Mouse (Mus musculus) mouse trophoblast stem cell (cell line): ENCODE results near the gene Sema6d.
"Not testable (repeated sequence)": the region's sequence is repeated elsewhere in the genome, so short reads cannot be mapped to it uniquely, and the experiment has no call there.

Experiments used
- in situ Hi-C, 2 experiments: fragments of 300-500 bp; cut with MseI, MboI; formaldehyde crosslinking; loops; 2 replicates in 1 of 2; 3 replicates in 1 of 2; pipeline ENCODE4 v1.15.1; 2025

The Sema6d gene

DNA sequence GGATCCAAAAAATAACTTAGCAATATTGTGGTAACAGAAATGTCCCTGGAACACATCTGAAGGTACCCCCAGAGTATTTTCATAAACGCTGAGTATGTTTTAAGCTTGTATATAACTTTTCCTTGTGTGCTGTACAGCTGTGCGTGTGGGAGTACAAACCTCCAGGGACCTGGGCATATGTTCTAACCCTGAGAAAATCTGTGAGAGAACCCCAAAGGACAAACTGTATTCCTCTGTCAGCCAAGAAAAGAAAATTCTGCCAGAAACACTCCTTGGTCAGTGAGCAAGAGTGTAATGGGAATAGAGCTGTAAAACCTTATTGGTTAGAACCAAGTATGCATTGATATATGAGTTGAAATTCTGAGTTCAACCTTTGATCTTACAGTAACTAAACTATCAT, 203.8 kb downstream of the Sema6d start:
- in situ Hi-C loops: no loop called here

- in situ Hi-C loops: no loop called here
Measured at GRCm38 (mm10) chr2:124298351-124298750, 208.6 kb downstream of the Sema6d start.

- in situ Hi-C loops: no loop called here
Measured at GRCm38 (mm10) chr2:124298872-124299271, 209.1 kb downstream of the Sema6d start.

GRCm38 (mm10) chr2:124308605-124309004, 218.8 kb downstream of the Sema6d start:
- in situ Hi-C loops: no loop called here

GRCm38 (mm10) chr2:124309361-124310128, 219.8 kb downstream of the Sema6d start:
- in situ Hi-C loops: no loop called here

GRCm38 (mm10) chr2:124322528-124323215, 232.9 kb downstream of the Sema6d start:
- in situ Hi-C loops: no loop called here

DNA sequence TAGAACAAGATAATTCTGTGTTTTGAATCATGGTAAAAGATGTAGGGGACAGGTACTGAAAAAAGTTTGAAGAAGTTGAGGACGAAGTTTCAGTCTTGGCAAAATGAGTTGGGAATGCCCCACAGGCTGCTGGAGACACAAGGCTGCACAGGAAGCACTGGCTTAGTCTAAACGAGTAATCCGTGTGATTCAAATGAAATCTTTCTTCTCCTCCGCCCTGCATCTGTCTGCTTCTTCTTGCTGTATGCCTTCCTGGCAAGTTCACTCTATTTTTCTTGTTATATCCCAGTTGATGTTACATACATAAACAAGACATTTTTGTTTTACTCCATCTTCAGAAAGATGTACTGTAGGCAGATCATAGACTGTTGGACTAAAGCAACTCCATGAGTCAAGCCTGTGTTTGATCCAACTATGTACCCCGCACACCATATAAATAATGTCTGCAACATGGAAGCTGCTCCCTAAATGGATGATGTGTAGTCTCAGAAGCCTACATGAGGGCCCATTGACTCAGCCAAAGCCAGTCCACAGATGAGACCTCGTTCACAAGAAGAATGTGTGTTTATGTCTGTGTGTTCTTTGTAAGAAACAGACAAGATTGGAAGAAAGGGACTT, 234.4 kb downstream of the Sema6d start:
- in situ Hi-C loops: no loop called here

DNA sequence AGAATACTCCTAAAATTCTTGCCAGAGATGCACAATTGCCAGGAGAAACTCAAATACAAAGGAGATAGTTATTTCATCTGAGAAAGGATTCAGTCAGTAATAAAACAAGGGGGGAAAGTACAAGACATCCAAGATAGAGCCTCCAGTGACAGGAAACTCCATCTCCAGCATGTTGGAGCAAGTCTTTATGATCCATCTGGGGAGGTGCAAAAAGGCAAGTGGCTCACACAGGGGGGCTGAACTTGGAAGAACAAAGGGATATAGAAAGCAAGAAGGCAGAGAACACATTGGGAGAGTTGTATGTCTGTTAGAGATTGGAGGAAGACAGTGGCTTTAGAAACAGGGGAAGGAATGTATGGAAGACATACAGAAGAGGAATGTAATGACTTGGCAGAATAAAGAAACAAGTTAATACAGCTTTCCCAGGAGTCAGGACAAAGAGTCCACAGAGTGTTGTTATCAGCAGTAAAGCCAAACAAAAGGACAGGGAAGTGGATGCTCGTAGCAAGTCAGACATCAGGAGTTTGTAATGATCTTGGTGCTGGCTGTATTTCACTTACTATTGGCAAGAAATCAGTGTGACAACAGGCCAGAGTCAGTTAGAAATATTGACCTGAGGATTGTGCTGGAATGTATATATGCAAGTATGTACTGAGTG, 239.8 kb downstream of the Sema6d start:
- in situ Hi-C loops: no loop called here

- in situ Hi-C loops: no loop called here
Measured at GRCm38 (mm10) chr2:124332890-124333289, 243.1 kb downstream of the Sema6d start.

GRCm38 (mm10) chr2:124334655-124335054, 244.9 kb downstream of the Sema6d start:
- in situ Hi-C loops: not testable (repeated sequence)

- in situ Hi-C loops: no loop called here
Measured at GRCm38 (mm10) chr2:124338296-124338695, 248.5 kb downstream of the Sema6d start.

GRCm38 (mm10) chr2:124354191-124354590, 264.4 kb downstream of the Sema6d start:
- in situ Hi-C loops: no loop called here

- in situ Hi-C loops: no loop called here
Measured at GRCm38 (mm10) chr2:124354716-124355115, 264.9 kb downstream of the Sema6d start.

- in situ Hi-C loops: no loop called here
Measured at GRCm38 (mm10) chr2:124369291-124369690, 279.5 kb downstream of the Sema6d start.

DNA sequence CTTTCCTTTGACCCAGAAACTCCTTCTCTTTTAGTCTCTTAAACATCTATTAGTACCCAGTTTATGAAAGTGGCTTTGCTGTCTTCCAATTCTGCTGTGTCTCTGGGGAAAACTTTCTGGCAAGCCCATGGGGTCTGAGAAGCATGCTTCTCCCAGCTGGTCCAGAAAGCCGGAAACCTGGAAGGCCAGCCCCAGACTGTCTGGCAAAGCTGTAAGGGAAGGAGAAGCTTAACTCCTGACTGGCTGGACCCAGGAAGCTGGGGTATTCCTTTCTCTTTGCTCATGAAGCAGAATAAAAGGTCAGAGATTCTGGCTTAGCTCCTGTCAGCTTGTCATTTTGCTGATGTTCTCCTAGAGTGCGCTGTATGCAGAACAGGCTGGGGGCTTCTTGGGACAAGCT, 280.2 kb downstream of the Sema6d start:
- in situ Hi-C loops: no loop called here

GRCm38 (mm10) chr2:124371363-124371762, 281.6 kb downstream of the Sema6d start:
- in situ Hi-C loops: no loop called here

DNA sequence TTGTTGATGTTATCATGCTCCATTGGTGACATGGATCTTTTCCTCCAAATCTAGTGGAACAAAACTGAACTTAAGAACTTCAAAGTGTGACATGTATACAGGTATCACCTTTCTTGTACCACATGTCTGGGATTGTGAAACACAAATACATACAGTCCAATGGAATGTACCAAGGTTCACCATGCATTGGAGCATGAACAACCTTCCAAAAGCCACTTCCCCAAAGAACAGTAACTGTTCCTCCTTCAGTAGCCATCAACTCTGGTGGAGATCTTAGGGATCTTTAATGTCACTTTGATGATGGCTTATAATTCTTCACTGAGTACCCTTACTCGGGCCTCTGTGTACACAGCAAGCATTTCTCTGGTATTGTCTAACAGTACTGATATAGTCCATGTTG, 295.3 kb downstream of the Sema6d start:
- in situ Hi-C loops: no loop called here

GRCm38 (mm10) chr2:124385722-124386121, 296.0 kb downstream of the Sema6d start:
- in situ Hi-C loops: no loop called here

DNA sequence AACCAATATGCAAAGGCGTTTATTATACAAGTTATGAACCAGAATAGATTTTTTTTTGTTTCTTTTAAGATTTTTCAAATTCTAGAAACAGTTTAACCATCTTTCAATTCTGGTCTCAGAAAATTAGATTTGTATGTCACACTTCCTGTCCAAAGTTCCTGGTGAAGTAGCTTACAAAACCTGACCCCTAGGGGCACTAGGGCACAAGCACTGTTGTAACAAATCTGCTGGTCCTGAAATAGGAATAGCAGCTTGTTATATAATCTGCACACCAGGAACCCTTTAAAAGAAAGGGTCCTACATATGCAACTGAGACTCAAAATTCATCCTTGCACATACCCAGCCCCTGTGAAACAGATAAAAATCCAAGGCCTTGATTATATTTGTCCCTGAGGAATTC, 298.5 kb downstream of the Sema6d start:
- in situ Hi-C loops: no loop called here

- in situ Hi-C loops: no loop called here
Measured at GRCm38 (mm10) chr2:124396733-124397132, 307.0 kb downstream of the Sema6d start.

DNA sequence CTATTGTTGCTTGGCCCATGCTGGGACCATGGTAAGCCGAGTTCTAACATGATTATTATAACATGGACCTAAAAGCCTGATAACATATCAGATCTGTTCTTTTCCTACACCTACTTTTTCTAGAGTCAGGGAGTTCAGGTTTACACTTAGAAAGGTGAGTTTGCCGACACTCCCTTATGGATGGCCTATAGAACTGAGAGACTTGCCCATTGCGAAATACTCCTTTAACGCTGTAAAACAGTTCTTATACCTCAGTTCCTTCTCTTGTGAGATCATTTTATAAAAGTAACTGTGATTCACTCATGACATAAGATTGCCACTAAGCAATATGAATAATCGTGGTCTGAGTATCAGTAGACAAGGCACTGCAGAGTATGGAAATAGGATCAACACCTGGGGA, 307.5 kb downstream of the Sema6d start:
- in situ Hi-C loops: no loop called here

- in situ Hi-C loops: no loop called here
Measured at GRCm38 (mm10) chr2:124399611-124400010, 309.8 kb downstream of the Sema6d start.
